Mouse (Mus musculus): ENCODE measurements around the gene Pxylp1.

DNA sequence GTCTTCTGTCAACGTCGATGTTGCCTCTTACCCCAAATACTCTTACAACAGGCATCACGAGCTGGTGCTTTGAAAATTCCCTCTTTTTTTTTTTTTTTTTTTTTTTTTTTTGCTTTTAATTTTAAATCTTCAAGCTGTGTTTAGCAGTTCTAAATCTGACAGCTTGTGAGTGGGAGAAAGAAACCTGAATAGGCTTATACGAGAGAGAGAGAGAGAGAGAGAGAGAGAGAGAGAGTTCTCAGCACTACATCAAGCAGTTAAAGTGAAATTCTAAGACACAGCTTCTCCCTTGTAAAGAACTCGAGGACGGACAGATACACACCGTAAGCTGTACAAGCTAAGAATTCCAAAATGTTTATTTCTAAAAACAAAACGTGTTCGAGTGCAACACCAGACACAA lies 69.5 kb downstream of the Pxylp1 start:
- TF ChIP-seq POLR2A (IDR thresholded peaks at IDR 0.05; ENCODE audit: extremely low read depth, insufficient read depth, low read length) (no peak), CTCF (IDR thresholded peaks at IDR 0.05; ENCODE audit: low read depth, low read length) (no peak)
